Mouse (Mus musculus) lung, postnatal 14 days (tissue): ENCODE measurements around the gene Gm49368.
"Not testable (repeated sequence)": the region's sequence is repeated elsewhere in the genome, so short reads cannot be mapped to it uniquely, and the experiment has no call there.

ENCODE experiments used
- DNase-seq: peaks from one replicate; pipeline ENCODE4 v3.0.0; 2021

Gene Gm49368

DNA sequence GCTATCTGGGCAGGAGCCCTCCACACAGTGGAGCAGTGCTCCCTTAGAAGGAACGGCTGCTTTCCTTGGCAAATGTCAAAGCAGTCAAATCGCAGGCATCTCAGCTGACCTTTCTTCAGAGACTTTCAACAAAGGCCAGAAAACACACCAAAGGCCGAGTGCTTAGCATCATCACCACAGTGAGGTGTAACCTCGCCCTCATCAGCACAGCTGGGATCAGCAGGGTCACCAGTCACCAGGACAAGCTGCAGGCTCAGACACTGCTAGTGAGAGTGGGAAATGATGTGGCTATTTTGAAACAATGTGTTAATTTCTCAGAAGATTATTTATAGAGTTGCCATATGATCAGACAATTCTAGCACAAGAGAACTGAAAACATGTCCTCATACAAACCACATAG lies 74.4 kb downstream of the Gm49368 start:
- DNase-seq: no peak

DNA sequence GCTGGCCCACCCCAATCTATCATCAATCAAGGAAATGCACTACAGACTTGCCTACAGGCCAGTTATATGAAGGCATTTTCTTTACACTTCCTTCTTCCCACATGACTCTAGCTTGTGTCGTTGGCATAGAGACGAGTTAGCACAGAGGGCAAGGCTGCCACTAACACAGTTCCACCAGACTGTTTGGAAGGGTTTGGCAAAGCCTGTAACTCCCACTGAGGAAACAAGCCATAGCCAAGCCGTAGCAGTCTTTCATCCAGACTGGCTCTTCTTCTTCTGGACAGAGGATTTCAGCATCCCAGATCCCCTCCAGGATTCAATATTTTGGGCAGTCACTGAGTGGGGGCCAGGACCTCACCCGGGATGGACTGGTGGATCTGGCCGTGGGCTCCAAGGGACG lies 77.1 kb downstream of the Gm49368 start:
- no peak for DNase-seq

DNA sequence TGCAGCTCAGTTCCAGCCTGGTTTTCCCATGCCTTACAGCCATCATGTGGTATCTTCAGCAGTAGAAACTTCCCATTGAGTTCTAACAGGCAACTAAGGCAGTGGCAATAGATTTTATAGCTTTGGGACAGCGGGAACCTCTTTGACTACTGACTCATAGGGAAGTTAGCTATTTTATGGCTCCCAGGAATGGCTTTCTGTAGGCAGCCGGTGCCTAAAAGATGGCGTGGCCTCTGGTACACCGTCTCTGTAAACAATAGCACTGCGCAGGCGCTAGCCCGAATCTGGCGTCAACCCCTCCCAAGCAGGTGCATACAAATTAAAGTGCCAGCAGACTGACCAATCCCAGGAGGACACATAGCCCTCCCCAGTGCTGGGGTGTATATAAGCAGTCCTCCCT lies 88.5 kb downstream of the Gm49368 start:
- DNase-seq: no peak

DNA sequence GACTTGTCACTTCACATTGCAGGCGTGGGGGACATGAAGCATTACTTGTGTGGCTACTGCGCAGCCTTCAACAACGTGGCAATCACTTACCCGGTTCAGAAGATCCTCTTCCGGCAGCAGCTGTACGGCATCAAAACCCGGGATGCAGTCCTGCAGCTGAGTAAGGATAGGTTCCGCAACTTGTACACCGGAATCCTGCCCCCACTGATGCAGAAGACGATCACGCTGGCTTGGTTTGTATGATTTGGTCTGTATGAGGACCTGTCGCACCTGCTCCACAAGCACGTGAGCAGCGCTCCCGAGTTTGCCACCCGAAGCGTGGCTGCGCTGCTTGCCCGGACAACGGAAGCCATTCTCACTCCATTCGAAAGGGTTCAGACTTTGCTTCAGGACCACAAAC lies 91.6 kb downstream of the Gm49368 start, which contains the start of gene Itgad:
Gene Itgad (plus strand): TSS at position 301 of the 400 bp plus-strand sequence.
- no peak for DNase-seq

DNA sequence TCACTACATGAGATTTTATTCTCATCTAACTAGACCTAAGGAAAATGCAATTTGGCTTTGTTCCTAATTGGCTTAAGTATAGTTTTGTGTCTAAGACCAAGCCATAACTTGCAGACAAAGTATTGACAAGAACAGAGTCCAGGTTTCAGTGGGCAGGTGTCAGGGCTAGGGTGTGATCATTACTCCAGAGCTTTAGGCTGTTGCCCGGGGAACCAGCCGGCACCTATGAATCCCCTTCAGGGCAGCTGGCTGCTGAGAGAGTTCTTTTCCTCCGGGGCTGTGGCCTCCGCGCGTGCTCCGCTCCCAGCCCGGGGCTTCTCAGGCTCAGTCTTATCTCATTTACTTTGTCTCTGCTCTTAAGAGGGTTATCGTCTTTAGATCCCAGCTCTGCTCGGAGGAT lies 92.4 kb downstream of the Gm49368 start:
- DNase-seq: no peak

DNA sequence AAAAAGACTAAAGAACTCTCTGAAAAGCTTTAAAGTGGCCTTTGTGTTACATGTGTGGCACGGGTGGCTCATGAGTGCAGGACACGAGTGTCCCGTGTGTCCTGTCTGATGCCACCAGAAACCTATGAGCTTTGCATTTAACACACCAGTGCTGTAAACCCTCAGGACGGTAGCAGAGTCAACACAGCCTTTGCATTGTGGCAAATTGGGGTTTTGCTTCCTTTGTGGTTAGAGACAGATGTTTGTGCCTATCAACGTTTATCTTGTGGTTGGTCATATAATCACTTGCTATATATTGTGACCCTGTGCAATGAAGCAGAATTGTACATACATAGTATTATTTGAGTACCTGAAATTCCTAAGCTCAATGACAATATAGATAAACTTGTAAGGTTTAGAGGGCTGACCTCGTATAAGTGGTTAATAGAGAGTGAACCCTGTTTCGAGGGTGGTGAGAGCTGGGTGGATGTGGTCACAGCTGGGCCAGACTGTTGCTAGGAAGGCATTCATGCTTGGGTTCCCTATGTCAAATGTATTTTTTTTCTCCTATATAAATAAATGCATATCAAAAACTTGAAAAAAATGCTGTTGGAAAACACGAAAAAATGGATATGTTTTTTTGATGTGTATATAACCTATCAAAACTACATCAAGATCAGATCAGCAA lies 96.3 kb downstream of the Gm49368 start:
- DNase-seq: not testable (repeated sequence)

DNA sequence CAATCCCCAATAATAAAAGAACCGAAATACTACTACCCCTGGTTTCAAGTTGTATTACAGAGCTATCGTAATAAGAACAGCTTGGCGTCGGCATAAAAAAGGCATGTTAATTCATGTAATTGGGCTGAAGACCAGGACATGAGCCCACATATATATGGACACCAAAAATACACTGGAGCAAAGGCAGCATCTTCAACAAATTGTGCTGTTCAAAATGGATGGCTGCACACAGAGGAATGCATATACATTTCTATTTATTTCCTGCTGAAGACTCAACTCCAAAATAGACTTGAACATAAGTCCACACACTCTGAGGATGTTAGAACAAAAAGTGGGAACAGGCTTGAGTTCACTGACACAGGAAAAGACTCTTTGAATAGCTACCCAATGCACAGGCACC lies 101.5 kb downstream of the Gm49368 start:
- DNase-seq: no peak

DNA sequence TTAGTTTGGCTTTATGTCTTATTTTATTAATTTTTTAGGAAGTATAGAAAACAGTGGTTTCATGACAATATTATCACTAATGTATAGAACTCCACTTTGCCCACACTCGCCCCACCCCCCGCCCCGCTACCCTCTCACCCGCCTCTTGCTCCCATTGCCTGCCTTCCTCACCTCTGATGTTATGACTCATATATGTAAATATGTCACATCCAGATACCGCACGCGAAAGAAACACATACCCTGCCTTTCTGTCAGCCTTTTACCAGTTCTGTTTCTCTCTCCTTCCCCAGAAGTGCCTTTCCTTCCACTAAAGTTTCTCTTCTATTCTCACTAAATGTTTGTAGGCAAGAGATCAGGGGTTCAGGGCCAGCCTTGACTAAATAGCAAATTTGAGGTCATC lies 103.9 kb downstream of the Gm49368 start:
- no peak for DNase-seq

DNA sequence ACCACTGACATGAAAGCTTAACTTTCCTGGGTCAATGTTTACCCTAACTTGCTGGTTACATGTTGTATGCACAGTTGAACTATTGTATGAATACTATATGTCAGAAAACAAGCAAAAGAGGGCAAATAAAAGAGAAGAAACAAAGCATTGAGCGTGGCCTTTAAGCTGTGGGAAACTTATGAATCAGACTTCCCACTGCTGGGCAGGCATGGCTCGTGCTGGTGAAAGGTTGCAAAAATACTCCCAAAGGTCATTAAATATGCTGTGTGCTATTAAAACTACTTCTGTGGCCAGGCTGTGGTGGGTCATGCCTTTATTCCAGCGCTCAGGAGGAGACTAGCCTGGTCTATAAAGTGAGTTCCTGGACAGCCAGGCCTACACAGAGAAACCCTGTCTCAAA lies 107.5 kb downstream of the Gm49368 start:
- no peak for DNase-seq
